Mouse (Mus musculus) spleen, adult 2 months (tissue): ENCODE data around the gene Gabrp.

Experiments used
- CTCF ChIP-seq: fragments of 200-500 bp; IDR thresholded peaks from 2 replicates; pipeline ENCODE4 v1.5.1; 2011; ENCODE audit warnings: mild to moderate bottlenecking, inconsistent platforms; ENCODE audit not compliant: insufficient read depth, insufficient read length, insufficient replicate concordance; ENCODE audit errors: extremely low read depth
- POLR2A ChIP-seq: fragments of 200-500 bp; IDR thresholded peaks from 2 replicates; pipeline ENCODE4 v1.6.1; 2011; ENCODE audit warnings: low read depth, low read length, inconsistent platforms

- no peak for TF ChIP-seq CTCF
- no peak for TF ChIP-seq POLR2A
Measured at GRCm38 (mm10) chr11:33570413-33570812, 8.3 kb downstream of the Gabrp start.
